Mouse (Mus musculus) intestine, embryonic 16.5 days (tissue): ENCODE measurements around the gene Rhbdd3. TPM values are rescaled to one million over a fixed set of nuclear protein-coding genes. Genes with fewer than 3 reads are reported as not detected.

Source experiments
- ATAC-seq: fragments of 200-750 bp; cut with Nextera tagmentation; 2 replicates; pipeline ENCODE4 v1.8.0; 2017; ENCODE audit warnings: moderate TSS enrichment, moderate library complexity
- H3K27ac ChIP-seq: fragments of 300-500 bp; sonication (generic); 2 replicates; pipeline ENCODE4 v1.5.1; 2014; ENCODE audit warnings: mild to moderate bottlenecking, low read length
- H3K27me3 ChIP-seq: fragments of 300-500 bp; sonication (generic); replicated peaks from 2 replicates; pipeline ENCODE4 v1.6.1; 2014; ENCODE audit warnings: low read length, control low read depth, mixed read lengths; ENCODE audit not compliant: control insufficient read depth, insufficient read depth
- H3K36me3 ChIP-seq: fragments of 300-500 bp; sonication (generic); 2 replicates; pipeline ENCODE4 v1.6.1; 2014; ENCODE audit warnings: low read length, control low read depth; ENCODE audit not compliant: control insufficient read depth, insufficient read depth
- H3K4me1 ChIP-seq: fragments of 300-500 bp; sonication (generic); 2 replicates; pipeline ENCODE4 v1.6.1; 2014; ENCODE audit warnings: low read length, control low read depth, mixed read lengths; ENCODE audit not compliant: control insufficient read depth, insufficient read depth
- H3K4me2 ChIP-seq: fragments of 300-500 bp; sonication (generic); 2 replicates; pipeline ENCODE4 v1.6.1; 2014; ENCODE audit warnings: low read depth, low read length, control low read depth
- H3K4me3 ChIP-seq: fragments of 300-500 bp; sonication (generic); 2 replicates; pipeline ENCODE4 v1.5.1; 2014; ENCODE audit warnings: mild to moderate bottlenecking, low read length
- H3K9ac ChIP-seq: fragments of 300-500 bp; sonication (generic); 2 replicates; pipeline ENCODE4 v1.6.1; 2014; ENCODE audit warnings: low read depth, low read length
- H3K9me3 ChIP-seq: fragments of 300-500 bp; sonication (generic); 2 replicates; pipeline ENCODE4 v1.6.1; 2016; ENCODE audit warnings: low read length, control low read depth; ENCODE audit not compliant: control insufficient read depth
- WGBS: fragments of 180-500 bp; shearing (Covaris S2); extraction: QIAGEN DNeasy Blood & Tissue Kit; methylation state at CpG from one replicate; pipeline ENCODE4 v1.1.7; 2014; 5-methylcytosine and 5-hydroxymethylcytosine counted together
- polyA plus RNA-seq: library from polyadenylated mRNA; unstranded; fragments of >200 nt; fragmentation: Nextera tagmentation; extraction: Ambion mirVana; gene quantifications from 2 replicates; pipeline ENCODE4 v1.2.1, GENCODE M21; 2015

The Rhbdd3 gene
- polyA plus RNA-seq, 1 experiment from 2014 or later = 32.5 TPM

- Histone ChIP-seq H3K4me2 (peak within 1 kb of the TSS; percentile 85), H3K27ac (no peak within 1 kb of the TSS), H3K9ac (peak within 1 kb of the TSS; percentile 61), H3K36me3 (no peaks in the 10 kb centered on the region), H3K4me3 (peak within 1 kb of the TSS; percentile 50), H3K27me3 (peaks cover 39% of the 10 kb centered on the region), H3K9me3 (no peaks in the 10 kb centered on the region), H3K4me1 (peaks cover 34% of the 10 kb centered on the region)
- 2% methylated on average over 71 of the region's 77 CpGs for WGBS
- no peak for ATAC-seq
Measured at GRCm38 (mm10) chr11:5057856-5058641, 40.7 kb upstream of the Rhbdd3 start, which contains the start of gene Rasl10a. TSS of gene Rasl10a (plus strand) at chr11:5058128.

- no peak overlapping the region for H3K9ac ChIP-seq
- peaks cover 40% of the 10 kb centered on the region for H3K4me1 ChIP-seq
- no peak overlapping the region for H3K4me3 ChIP-seq
- H3K27ac ChIP-seq = no peak overlapping the region
- no peak for ATAC-seq
- H3K9me3 ChIP-seq = no peaks in the 10 kb centered on the region
- 33% methylated on average over 9 of the region's 9 CpGs for WGBS
- no peak overlapping the region for H3K4me2 ChIP-seq
- H3K27me3 ChIP-seq = peaks cover 39% of the 10 kb centered on the region
- H3K36me3 ChIP-seq = no peaks in the 10 kb centered on the region
Measured at GRCm38 (mm10) chr11:5058783-5059182, 39.9 kb upstream of the Rhbdd3 start.

- Histone ChIP-seq H3K4me1 (peaks cover 44% of the 10 kb centered on the region), H3K9ac (no peak overlapping the region), H3K9me3 (no peaks in the 10 kb centered on the region), H3K27me3 (peaks cover 39% of the 10 kb centered on the region), H3K27ac (no peak overlapping the region), H3K4me3 (no peak overlapping the region), H3K36me3 (no peaks in the 10 kb centered on the region), H3K4me2 (no peak overlapping the region)
- ATAC-seq = no peak
- WGBS = 28% methylated on average over 14 of the region's 14 CpGs
Measured at GRCm38 (mm10) chr11:5059230-5059629, 39.5 kb upstream of the Rhbdd3 start.

- peaks cover 48% of the 10 kb centered on the region for H3K4me1 ChIP-seq
- H3K36me3 ChIP-seq = no peaks in the 10 kb centered on the region
- no peak overlapping the region for H3K4me2 ChIP-seq
- no peak overlapping the region for H3K27ac ChIP-seq
- H3K9ac ChIP-seq = no peak overlapping the region
- 16% methylated on average over 27 of the region's 27 CpGs for WGBS
- H3K27me3 ChIP-seq = peaks cover 39% of the 10 kb centered on the region
- H3K9me3 ChIP-seq = no peaks in the 10 kb centered on the region
- ATAC-seq = no peak
- no peak overlapping the region for H3K4me3 ChIP-seq
Measured at GRCm38 (mm10) chr11:5059704-5060156, 39.0 kb upstream of the Rhbdd3 start.

- H3K9ac ChIP-seq = peak overlapping the region; percentile 62
- no peaks in the 10 kb centered on the region for H3K9me3 ChIP-seq
- H3K27me3 ChIP-seq = peaks cover 39% of the 10 kb centered on the region
- peak overlapping the region; percentile 76 for H3K4me2 ChIP-seq
- no peak overlapping the region for H3K27ac ChIP-seq
- no peaks in the 10 kb centered on the region for H3K36me3 ChIP-seq
- H3K4me3 ChIP-seq = peak overlapping the region; percentile 46
- ATAC-seq = no peak
- 67% methylated on average over 28 of the region's 28 CpGs for WGBS
- peaks cover 48% of the 10 kb centered on the region for H3K4me1 ChIP-seq
Measured at GRCm38 (mm10) chr11:5060756-5061412, 37.8 kb upstream of the Rhbdd3 start.

- peaks cover 39% of the 10 kb centered on the region for H3K27me3 ChIP-seq
- peak overlapping the region; percentile 76 for H3K4me2 ChIP-seq
- peaks cover 48% of the 10 kb centered on the region for H3K4me1 ChIP-seq
- no peak overlapping the region for H3K27ac ChIP-seq
- ATAC-seq = peak; percentile 63
- H3K9me3 ChIP-seq = no peaks in the 10 kb centered on the region
- H3K9ac ChIP-seq = peak overlapping the region; percentile 62
- peak overlapping the region; percentile 46 for H3K4me3 ChIP-seq
- 6% methylated on average over 61 of the region's 62 CpGs for WGBS
- H3K36me3 ChIP-seq = no peaks in the 10 kb centered on the region
Measured at GRCm38 (mm10) chr11:5061413-5062139, 37.1 kb upstream of the Rhbdd3 start.

- H3K4me3 ChIP-seq = peak overlapping the region; percentile 46
- H3K4me2 ChIP-seq = peak overlapping the region; percentile 76
- no peaks in the 10 kb centered on the region for H3K9me3 ChIP-seq
- peaks cover 35% of the 10 kb centered on the region for H3K27me3 ChIP-seq
- ATAC-seq = peak; percentile 2; the same call in 1 of the 2 replicates
- H3K27ac ChIP-seq = no peak overlapping the region
- 28% methylated on average over 13 of the region's 13 CpGs for WGBS
- H3K4me1 ChIP-seq = peaks cover 48% of the 10 kb centered on the region
- H3K36me3 ChIP-seq = no peaks in the 10 kb centered on the region
- peak overlapping the region; percentile 54 for H3K9ac ChIP-seq
Measured at GRCm38 (mm10) chr11:5062326-5062725, 36.4 kb upstream of the Rhbdd3 start.

- WGBS = 76% methylated on average over 13 of the region's 13 CpGs
- no peak for ATAC-seq
- H3K4me1 ChIP-seq = peaks cover 47% of the 10 kb centered on the region
- no peak overlapping the region for H3K4me3 ChIP-seq
- no peak overlapping the region for H3K27ac ChIP-seq
- no peaks in the 10 kb centered on the region for H3K36me3 ChIP-seq
- H3K9ac ChIP-seq = no peak overlapping the region; the same call in 1 of the 2 replicates
- H3K4me2 ChIP-seq = no peak overlapping the region
- no peaks in the 10 kb centered on the region for H3K9me3 ChIP-seq
- H3K27me3 ChIP-seq = peaks cover 29% of the 10 kb centered on the region
Measured at GRCm38 (mm10) chr11:5062860-5063505, 35.7 kb upstream of the Rhbdd3 start.
